ENCODE assay signal across 8 mouse cellular contexts in genomic region chr7:34166850-34167249, GRCm38 (mm10). TPM values are rescaled to one million over a fixed set of nuclear protein-coding genes. Genes with fewer than 3 reads are reported as not detected.
DNase-seq lines count a peak whose midpoint lies in the region; ATAC-seq and TF ChIP-seq lines count a peak whose summit lies in the region.

No protein-coding gene starts in this region.

- no peak overlapping the region for H3K9ac ChIP-seq in CH12.LX (ENCODE audit: insufficient read depth, low read depth)
- no peak overlapping the region for H3K9ac ChIP-seq in hindbrain, embryonic 13.5 days
- H3K9ac ChIP-seq in lung, embryonic 14.5 days, result peak overlapping the region; percentile 36; the same call in 1 of the 2 replicates

- H3K27me3 ChIP-seq in CH12.LX (replicated peaks), result no peaks in the 10 kb centered on the region
- no peaks in the 10 kb centered on the region for H3K27me3 ChIP-seq in hindbrain, embryonic 13.5 days
- no peaks in the 10 kb centered on the region for H3K27me3 ChIP-seq in lung, embryonic 14.5 days (ENCODE audit: insufficient read depth, low read length)

- no peak for ATAC-seq in cerebellum, adult (ENCODE audit: insufficient number of reproducible peaks, low FRiP score, low TSS enrichment)
- ATAC-seq in common myeloid progenitor, adult 5-6 weeks (replicated peaks; ENCODE audit: low read depth, poor library complexity, severe bottlenecking), result peak; percentile 55
- no peak for ATAC-seq in hindbrain, embryonic 13.5 days (ENCODE audit: low FRiP score)
- ATAC-seq in lung, embryonic 14.5 days (ENCODE audit: insufficient read depth), result no peak

- peaks cover 40% of the 10 kb centered on the region for H3K79me2 ChIP-seq in CH12.LX (replicated peaks; ENCODE audit: control insufficient read depth, extremely low read depth, insufficient read depth, poor library complexity, severe bottlenecking)

- in situ Hi-C loops in CH12.LX (cut with MboI; ENCODE audit: low pct_ligation_motif_present, low pct_unique_long_range_greater_than_20kb, low sequenced_read_pairs), result loop anchor here (5.0 kb wide), 1 partner anchor 65 kb away; the partner anchor contains the start of gene Gpi1

- H3K4me2 ChIP-seq in CH12.LX (ENCODE audit: insufficient read depth, low read depth, poor library complexity, severe bottlenecking), result peak overlapping the region; percentile 29
- H3K4me2 ChIP-seq in hindbrain, embryonic 13.5 days, result peak overlapping the region; percentile 33; the same call in 1 of the 2 replicates
- peak overlapping the region; percentile 52 for H3K4me2 ChIP-seq in lung, embryonic 14.5 days

- 57% methylated on average over 4 of the region's 4 CpGs for WGBS in hindbrain, embryonic 13.5 days
- 49% methylated on average over 4 of the region's 4 CpGs for WGBS in lung, embryonic 14.5 days

- H3K36me3 ChIP-seq in CH12.LX (replicated peaks in 1 of 2; ENCODE audit: control insufficient read depth in 1 of 2, insufficient read depth in 1 of 2, low read length in 1 of 2), result peaks cover 27 to 39% of the 10 kb centered on the region in 2 experiments
- H3K36me3 ChIP-seq in hindbrain, embryonic 13.5 days, result peaks cover 33% of the 10 kb centered on the region
- H3K36me3 ChIP-seq in lung, embryonic 14.5 days (ENCODE audit: insufficient read depth), result peaks cover 35% of the 10 kb centered on the region

- no peaks in the 10 kb centered on the region for H3K9me3 ChIP-seq in CH12.LX (replicated peaks; ENCODE audit: low read length)
- H3K9me3 ChIP-seq in hindbrain, embryonic 13.5 days, result no peaks in the 10 kb centered on the region
- H3K9me3 ChIP-seq in lung, embryonic 14.5 days (ENCODE audit: low read depth, low read length), result no peaks in the 10 kb centered on the region

- TF ChIP-seq CTCF in CH12.LX (conservative IDR thresholded peaks at IDR 0.05 in 1 of 2, IDR thresholded peaks at IDR 0.05 in 1 of 2; ENCODE audit: low read depth in 2 of 2, low read length in 2 of 2), result peak; percentile 23 to 67; a peak in 3 of 4 replicates
- peak; percentile 43 for TF ChIP-seq CTCF in lung, embryonic 14.5 days (IDR thresholded peaks at IDR 0.05; ENCODE audit: low read depth)

- TF ChIP-seq POLR2A in CH12.LX (IDR thresholded peaks at IDR 0.05; ENCODE audit: low read depth, low read length), result no peak

- dilution Hi-C loops in CH12.LX (cut with MboI; ENCODE audit: extremely low pct_ligation_motif_present, extremely low pct_unique_long_range_greater_than_20kb, low sequenced_read_pairs), result no loop called here

- H3K4me1 ChIP-seq in CH12.LX (ENCODE audit: control insufficient read depth in 1 of 2, insufficient read depth in 2 of 2), result peaks cover 2 to 18% of the 10 kb centered on the region in 2 experiments; a peak in 3 of 4 replicates
- peaks cover 13% of the 10 kb centered on the region for H3K4me1 ChIP-seq in hindbrain, embryonic 13.5 days (replicated peaks)
- H3K4me1 ChIP-seq in lung, embryonic 14.5 days (ENCODE audit: insufficient read depth), result 0 out of 2 replicates have a peak, but pooled peaks cover 3% of the 10 kb centered on the region

- H3K4me3 ChIP-seq in CH12.LX (replicated peaks in 1 of 3; ENCODE audit: low read depth in 2 of 3, low read length in 2 of 3, poor library complexity in 1 of 3), result peak overlapping the region in 1 of 3 experiments; percentile 90
- no peak overlapping the region for H3K4me3 ChIP-seq in hindbrain, embryonic 13.5 days
- H3K4me3 ChIP-seq in lung, embryonic 14.5 days (ENCODE audit: low read depth, low read length), result peak overlapping the region; percentile 20; the same call in 1 of the 2 replicates

- TF ChIP-seq EP300 in CH12.LX (IDR thresholded peaks at IDR 0.05; ENCODE audit: low read length), result no peak

- peak; percentile 2; the same call in 1 of the 2 replicates for TF ChIP-seq RAD21 in CH12.LX (IDR thresholded peaks at IDR 0.05; ENCODE audit: low read depth, low read length)

- H3K27ac ChIP-seq in CH12.LX (ENCODE audit: insufficient read depth, low read depth), result no peak overlapping the region
- H3K27ac ChIP-seq in hindbrain, embryonic 13.5 days, result no peak overlapping the region
- no peak overlapping the region for H3K27ac ChIP-seq in lung, embryonic 14.5 days (ENCODE audit: low read depth)

- DNase-seq in cerebellum, postnatal 10 days, result peak; percentile 28 to 39
- peak; percentile 80 for DNase-seq in CH12.LX (ENCODE audit: extremely low read depth)
- DNase-seq in lung, embryonic 14.5 days, result peak; percentile 55
- DNase-seq in spleen, postnatal 36 days (ENCODE audit: low spot score in 2 of 2), result peak; percentile 24 to 36
- no peak for DNase-seq in right cerebral cortex, postnatal 14 days

TF ChIP-seq in CH12.LX, 34 proteins besides CTCF, POLR2A, EP300 and RAD21:
- TF ChIP-seq TBP (conservative IDR thresholded peaks at IDR 0.05; ENCODE audit: low read depth, low read length), result no peak
- TF ChIP-seq MYC (IDR thresholded peaks at IDR 0.05; ENCODE audit: low read depth, low read length), result peak; percentile 67; the same call in 1 of the 2 replicates

RNA-seq across cellular contexts. Expression of gene Uba2, which starts 2.5 kb away (rescaled TPM):
- 161 and 180 TPM in 2 replicates for total RNA-seq in CH12.LX (2012; rRNA removed)
- total RNA-seq in CH12.LX (2014; rRNA removed), result 341 and 373 TPM in 2 replicates
- polyA plus RNA-seq in CH12.LX (2012; ENCODE audit: insufficient read length, low read depth), result 180 and 202 TPM in 2 replicates
- 182 and 188 TPM in 2 replicates for total RNA-seq in common myeloid progenitor, adult 5-6 weeks (2017)
- polyA plus RNA-seq in hindbrain, embryonic 13.5 days (2015; fragmentation: Nextera tagmentation; extraction: Ambion mirVana), result 195 and 198 TPM in 2 replicates
- polyA plus RNA-seq in lung, embryonic 14.5 days (2014; fragmentation: Nextera tagmentation; extraction: Ambion mirVana), result 229 and 231 TPM in 2 replicates

RNA-seq across cellular contexts. Expression of gene Pdcd2l, which starts 29.6 kb away (rescaled TPM):
- total RNA-seq in CH12.LX (2012; rRNA removed), result 41.4 and 51.6 TPM in 2 replicates
- 39.5 and 41.2 TPM in 2 replicates for total RNA-seq in CH12.LX (2014; rRNA removed)
- 27.9 and 30.1 TPM in 2 replicates for polyA plus RNA-seq in CH12.LX (2012; ENCODE audit: insufficient read length, low read depth)
- 40.1 and 55.1 TPM in 2 replicates for total RNA-seq in common myeloid progenitor, adult 5-6 weeks (2017)
- 82.7 and 87.9 TPM in 2 replicates for polyA plus RNA-seq in hindbrain, embryonic 13.5 days (2015; fragmentation: Nextera tagmentation; extraction: Ambion mirVana)
- polyA plus RNA-seq in lung, embryonic 14.5 days (2014; fragmentation: Nextera tagmentation; extraction: Ambion mirVana), result 53.7 and 54.1 TPM in 2 replicates

RNA-seq across cellular contexts. Expression of gene Wtip, which starts 33.8 kb away (rescaled TPM):
- total RNA-seq in CH12.LX (2012; rRNA removed), result not detected in 2 replicates
- total RNA-seq in CH12.LX (2014; rRNA removed), result not detected in 2 replicates
- polyA plus RNA-seq in CH12.LX (2012; ENCODE audit: insufficient read length, low read depth), result not detected in 2 replicates
- total RNA-seq in common myeloid progenitor, adult 5-6 weeks (2017), result not detected in 2 replicates
- polyA plus RNA-seq in hindbrain, embryonic 13.5 days (2015; fragmentation: Nextera tagmentation; extraction: Ambion mirVana), result 3.1 and 4.6 TPM in 2 replicates
- polyA plus RNA-seq in lung, embryonic 14.5 days (2014; fragmentation: Nextera tagmentation; extraction: Ambion mirVana), result 7.1 and 10.1 TPM in 2 replicates
